Mouse (Mus musculus): ENCODE measurements around the gene Fam184a.

DNA sequence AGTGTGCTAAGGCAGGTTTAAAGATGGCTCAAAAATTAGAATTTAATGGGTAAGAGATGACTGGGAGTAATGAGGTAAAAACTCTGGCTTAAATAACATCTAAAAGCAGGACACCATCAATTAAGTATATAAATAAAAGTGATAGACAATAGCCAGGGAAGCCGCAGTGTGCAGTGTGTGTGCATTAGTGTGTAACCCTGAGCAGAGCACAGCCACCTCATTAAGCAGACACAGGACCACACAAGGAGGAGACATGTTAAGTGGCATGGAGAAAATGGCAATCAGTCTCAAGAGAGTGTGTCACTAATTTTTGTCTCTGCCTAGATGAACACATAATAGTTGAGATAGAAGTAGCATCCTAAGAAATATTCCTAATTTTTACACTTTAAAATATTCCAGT, 62.4 kb downstream of the Fam184a start:
- no peak for TF ChIP-seq EP300 (IDR thresholded peaks at IDR 0.05; ENCODE audit: low read depth)
- no peak for TF ChIP-seq CTCF (IDR thresholded peaks at IDR 0.05; ENCODE audit: low read depth)
